Mouse (Mus musculus) neutrophil, adult 59 days (primary cell): ENCODE measurements around the gene Pld3. TPM values are rescaled to one million over a fixed set of nuclear protein-coding genes. Genes with fewer than 3 reads are reported as not detected.

ENCODE experiments used
- total RNA-seq, 2 experiments: library from RNA; stranded (reverse); gene quantifications; 1 replicate in 1 of 2; 2 replicates in 1 of 2; pipeline ENCODE4 v1.2.4; 2023

The Pld3 gene
- total RNA-seq, result 10 to 100 TPM; 19.5 to 22.3 TPM

GRCm38 (mm10) chr7:27552931-27553513 lies at the start of gene Pld3, which contains the start of gene 2310022A10Rik:
Gene Pld3, minus strand, starts transcription at chr7:27553218.
Gene 2310022A10Rik, plus strand, starts transcription at chr7:27553233.

GRCm38 (mm10) chr7:27591266-27592216 lies 38.5 kb upstream of the Pld3 start, which contains the start of gene Akt2:
Gene Akt2, plus strand, starts transcription at chr7:27591552.

GRCm38 (mm10) chr7:27522967-27523366 lies 30.1 kb downstream of the Pld3 start, which contains the start of gene Hipk4:
Gene Hipk4, plus strand, starts transcription at chr7:27523267.

GRCm38 (mm10) chr7:27499036-27499435 lies 54.0 kb downstream of the Pld3 start, which contains the start of gene Prx:
Gene Prx, plus strand, starts transcription at chr7:27499324.

GRCm38 (mm10) chr7:27486770-27487697 lies 66.0 kb downstream of the Pld3 start, which contains the start of gene Sertad1:
Gene Sertad1, plus strand, starts transcription at chr7:27486910.

Other genes starting within 250 kb of the Pld3 start
- under 1 TPM; 0.33 to 0.51 TPM for gene Ltbp4, start 215.5 kb downstream of the Pld3 start, total RNA-seq
- gene Shkbp1, start 197.2 kb downstream of the Pld3 start, total RNA-seq, result 100 to 1,000 TPM; 100 to 108 TPM
- 10 to 100 TPM in 1 of 2 experiments, not detected in 1; 10.9 TPM for gene Gm20479, start 195.8 kb downstream of the Pld3 start, total RNA-seq
- gene Sptbn4, start 105.5 kb downstream of the Pld3 start, total RNA-seq, result under 1 TPM; 0.07 to 0.09 TPM
- 10 to 100 TPM; 31.2 to 58.3 TPM for gene Blvrb, start 105.2 kb downstream of the Pld3 start, total RNA-seq
- 10 to 100 TPM; 27.9 to 32.9 TPM for gene Sertad3, start 79.5 kb downstream of the Pld3 start, total RNA-seq
- gene Sertad1, start 66.3 kb downstream of the Pld3 start, total RNA-seq, result 10 to 100 TPM; 43.3 to 43.4 TPM
- gene Prx, start 53.9 kb downstream of the Pld3 start, total RNA-seq, result under 1 TPM; 0.68 to 0.80 TPM
- under 1 TPM in 1 of 2 experiments, not detected in 1; 0.36 TPM for gene Hipk4, start 30.0 kb downstream of the Pld3 start, total RNA-seq
- gene 2310022A10Rik, start within 50 bp of the Pld3 start, total RNA-seq, result 10 to 100 TPM; 12.4 to 13.8 TPM
- 100 to 1,000 TPM; 109 to 111 TPM for gene Akt2, start 38.3 kb upstream of the Pld3 start, total RNA-seq
- not detected for gene Ttc9b, start 100.7 kb upstream of the Pld3 start, total RNA-seq
- gene Map3k10, start 121.4 kb upstream of the Pld3 start, total RNA-seq, result 1 to 10 TPM; 4.9 to 6.5 TPM
- under 1 TPM; 0.13 to 0.51 TPM for gene Zfp607b, start 136.1 kb upstream of the Pld3 start, total RNA-seq
- 1 to 10 TPM; 2.7 to 3.6 TPM for gene Zfp60, start 178.2 kb upstream of the Pld3 start, total RNA-seq